In the genomic region with DNA sequence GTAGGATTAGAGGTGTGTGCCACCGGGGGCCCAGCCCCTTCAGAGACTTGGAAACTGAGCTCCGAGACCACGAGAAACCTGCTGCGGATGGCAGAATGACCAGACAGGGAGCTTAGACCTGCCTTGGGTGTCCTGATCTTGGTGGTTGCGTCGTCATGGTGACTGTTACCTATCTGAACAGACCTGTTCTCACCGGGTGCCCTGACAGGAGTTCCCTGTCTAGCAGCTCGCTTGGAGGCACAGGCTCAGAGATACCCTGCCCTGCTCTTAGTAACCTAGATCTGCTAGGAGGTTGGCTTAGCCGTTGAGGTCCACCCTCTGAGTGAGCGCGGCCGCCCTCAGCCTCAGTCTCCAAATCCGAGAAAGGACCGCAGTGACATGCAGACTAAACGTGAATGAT, we compare ENCODE assay signal across 8 mouse cellular contexts.
A peak's percentile ranks its signal among the peaks of the same experiment; 100 is the strongest.
DNase-seq lines count a peak whose midpoint lies in the region; ATAC-seq lines count a peak whose summit lies in the region.

No protein-coding gene starts in this region.

- no peaks in the 10 kb centered on the region for H3K36me3 ChIP-seq in kidney, embryonic 16.5 days (ENCODE audit: insufficient read depth, low read length)
- no peaks in the 10 kb centered on the region for H3K36me3 ChIP-seq in embryonic facial prominence, embryonic 13.5 days
- no peaks in the 10 kb centered on the region for H3K36me3 ChIP-seq in hindbrain, embryonic 12.5 days
- no peaks in the 10 kb centered on the region for H3K36me3 ChIP-seq in midbrain, embryonic 15.5 days (replicated peaks)

- no peaks in the 10 kb centered on the region for H3K9me3 ChIP-seq in kidney, embryonic 16.5 days (ENCODE audit: low read length)
- no peaks in the 10 kb centered on the region for H3K9me3 ChIP-seq in embryonic facial prominence, embryonic 13.5 days
- no peaks in the 10 kb centered on the region for H3K9me3 ChIP-seq in hindbrain, embryonic 12.5 days (replicated peaks)
- H3K9me3 ChIP-seq in midbrain, embryonic 15.5 days = no peaks in the 10 kb centered on the region

- no peak overlapping the region; the same call in 1 of the 2 replicates for H3K4me2 ChIP-seq in kidney, embryonic 16.5 days (replicated peaks; ENCODE audit: low read depth, low read length)
- H3K4me2 ChIP-seq in embryonic facial prominence, embryonic 13.5 days = 0 out of 2 replicates have a peak overlapping the region, but pooled peaks have one; percentile 24
- peak overlapping the region; percentile 14 for H3K4me2 ChIP-seq in hindbrain, embryonic 12.5 days (replicated peaks)
- no peak overlapping the region; the same call in 1 of the 2 replicates for H3K4me2 ChIP-seq in midbrain, embryonic 15.5 days

- peak overlapping the region; percentile 54; the same call in 1 of the 2 replicates for H3K27ac ChIP-seq in kidney, embryonic 16.5 days (ENCODE audit: low read length)
- peak overlapping the region; percentile 33; the same call in 1 of the 2 replicates for H3K27ac ChIP-seq in embryonic facial prominence, embryonic 13.5 days
- H3K27ac ChIP-seq in hindbrain, embryonic 12.5 days = peak overlapping the region; percentile 92
- peak overlapping the region; percentile 72 for H3K27ac ChIP-seq in midbrain, embryonic 15.5 days

- DNase-seq in kidney, postnatal 14 days = no peak
- DNase-seq in frontal cortex, postnatal 36 days (ENCODE audit: low spot score in 2 of 2) = no peak
- no peak for DNase-seq in spleen, adult 18-20 months
- DNase-seq in adrenal gland, adult (ENCODE audit: inconsistent age in 2 of 2, low spot score in 1 of 2) = no peak

- H3K4me3 ChIP-seq in kidney, embryonic 16.5 days (ENCODE audit: low read length) = no peak overlapping the region
- no peak overlapping the region for H3K4me3 ChIP-seq in embryonic facial prominence, embryonic 13.5 days
- no peak overlapping the region for H3K4me3 ChIP-seq in hindbrain, embryonic 12.5 days
- H3K4me3 ChIP-seq in midbrain, embryonic 15.5 days = no peak overlapping the region

- WGBS in kidney, embryonic 16.5 days = 65% methylated on average over 15 of the region's 15 CpGs
- WGBS in embryonic facial prominence, embryonic 13.5 days = 61% methylated on average over 15 of the region's 15 CpGs
- 69% methylated on average over 15 of the region's 15 CpGs for WGBS in hindbrain, embryonic 12.5 days
- whole genome bisulfite sequencing in midbrain, embryonic 15.5 days = 67% methylated on average over 15 of the region's 15 CpGs

- H3K27me3 ChIP-seq in kidney, embryonic 16.5 days (ENCODE audit: insufficient read depth, low read length) = no peaks in the 10 kb centered on the region
- H3K27me3 ChIP-seq in embryonic facial prominence, embryonic 13.5 days = no peaks in the 10 kb centered on the region; the same call in 1 of the 2 replicates
- H3K27me3 ChIP-seq in hindbrain, embryonic 12.5 days = no peaks in the 10 kb centered on the region
- H3K27me3 ChIP-seq in midbrain, embryonic 15.5 days (replicated peaks) = no peaks in the 10 kb centered on the region

- ATAC-seq in kidney, embryonic 16.5 days (ENCODE audit: low FRiP score, low TSS enrichment) = no peak
- ATAC-seq in embryonic facial prominence, embryonic 13.5 days (ENCODE audit: insufficient number of reproducible peaks, insufficient read depth, low FRiP score, low TSS enrichment, low read depth) = no peak
- 0 out of 2 replicates have a peak, but pooled peaks have one; percentile 0 for ATAC-seq in hindbrain, embryonic 12.5 days (ENCODE audit: low FRiP score)
- no peak for ATAC-seq in midbrain, embryonic 15.5 days (replicated peaks)

- H3K4me1 ChIP-seq in kidney, embryonic 16.5 days (ENCODE audit: insufficient read depth, low read length) = peaks cover 58% of the 10 kb centered on the region
- peaks cover 79% of the 10 kb centered on the region for H3K4me1 ChIP-seq in embryonic facial prominence, embryonic 13.5 days
- peaks cover 98% of the 10 kb centered on the region for H3K4me1 ChIP-seq in hindbrain, embryonic 12.5 days
- H3K4me1 ChIP-seq in midbrain, embryonic 15.5 days = peaks cover 90% of the 10 kb centered on the region

- no peak overlapping the region for H3K9ac ChIP-seq in kidney, embryonic 16.5 days (replicated peaks; ENCODE audit: low read length)
- peak overlapping the region; percentile 36; the same call in 1 of the 2 replicates for H3K9ac ChIP-seq in embryonic facial prominence, embryonic 13.5 days
- peak overlapping the region; percentile 39 for H3K9ac ChIP-seq in hindbrain, embryonic 12.5 days
- H3K9ac ChIP-seq in midbrain, embryonic 15.5 days = no peak overlapping the region

Comparison
In these comparisons a context has a peak if more than half of its experiments do, and no peak if none do; other contexts are left out.
1. H3K27ac ChIP-seq: peak in every context shown above with its lines; median percentile 92 in hindbrain, embryonic 12.5 days; 72 in midbrain, embryonic 15.5 days; 54 in kidney, embryonic 16.5 days; 33 in embryonic facial prominence, embryonic 13.5 days.
2. H3K4me2 ChIP-seq: peak in embryonic facial prominence, embryonic 13.5 days (single experiment) and hindbrain, embryonic 12.5 days (single experiment); none in kidney, embryonic 16.5 days (single experiment) and midbrain, embryonic 15.5 days (single experiment).
3. H3K9ac ChIP-seq: peak in embryonic facial prominence, embryonic 13.5 days (single experiment) and hindbrain, embryonic 12.5 days (single experiment); none in kidney, embryonic 16.5 days (single experiment) and midbrain, embryonic 15.5 days (single experiment).